Comparison of ENCODE assay signal across 24 mouse cellular contexts in the genomic region with DNA sequence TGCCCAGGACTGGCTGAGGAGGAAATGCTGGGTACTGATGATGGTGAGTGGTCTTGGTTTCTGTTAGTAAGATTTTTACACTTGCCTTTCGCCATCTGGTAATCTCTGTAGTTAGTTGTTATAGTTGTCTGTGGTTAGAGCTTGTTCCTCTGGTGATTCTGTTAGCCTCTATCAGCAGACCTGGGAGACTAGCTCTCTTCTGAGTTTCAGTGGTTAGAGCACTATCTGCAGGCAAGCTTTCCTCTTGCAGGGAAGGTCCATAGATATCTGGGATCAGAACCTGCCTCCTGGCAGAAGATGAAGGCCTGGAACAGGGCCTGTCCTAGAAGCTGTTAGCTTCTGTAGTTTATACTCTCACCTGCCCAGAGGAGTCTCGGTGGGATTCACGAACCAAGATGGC. TPM values are rescaled to one million over a fixed set of nuclear protein-coding genes. Genes with fewer than 3 reads are reported as not detected.
DNase-seq lines count a peak whose midpoint lies in the region; TF ChIP-seq lines count a peak whose summit lies in the region.
"Not testable (repeated sequence)": the region's sequence is repeated elsewhere in the genome, so short reads cannot be mapped to it uniquely, and the experiment has no call there.
"Had no signal": no experiment of that assay in that cellular context is flagged by ENCODE, and none has a peak within 500 bp of the region (broad histone marks: within the 10 kb centered on the region; RNA-seq: fewer than 3 reads in every experiment).

No protein-coding gene starts in this region.

- H3K27me3 ChIP-seq in kidney, adult 2 months (replicated peaks; ENCODE audit: control insufficient read depth, insufficient read depth, low read length): not testable (repeated sequence)

- H3K4me3 ChIP-seq in gastrocnemius, adult 2 months; kidney, adult 2 months (ENCODE audit: insufficient read depth, low read depth, low read length); left cerebral cortex, adult 2 months: not testable (repeated sequence)

- not testable (repeated sequence) for TF ChIP-seq CTCF in gastrocnemius, adult 2 months (IDR thresholded peaks at IDR 0.05); kidney, adult 2 months (conservative IDR thresholded peaks at IDR 0.05; ENCODE audit: insufficient read depth, insufficient read length, low read depth, low read length); left cerebral cortex, adult 2 months (IDR thresholded peaks at IDR 0.05)

- not testable (repeated sequence) for H3K36me3 ChIP-seq in kidney, adult 2 months (ENCODE audit: control insufficient read depth, insufficient read depth, low read length)

- H3K27ac ChIP-seq in gastrocnemius, adult 2 months; kidney, adult 2 months (ENCODE audit: insufficient read depth, low read depth, low read length); left cerebral cortex, adult 2 months: not testable (repeated sequence)

- not testable (repeated sequence) for TF ChIP-seq POLR2A in kidney, adult 2 months (IDR thresholded peaks at IDR 0.05; ENCODE audit: low read depth, low read length)

- intact Hi-C loops in gastrocnemius, adult 2 months (cut with DNase I); left cerebral cortex, adult 2 months (cut with DNase I): not testable (repeated sequence)

- H3K4me1 ChIP-seq in kidney, adult 2 months (ENCODE audit: control insufficient read depth, insufficient read depth, low read length): not testable (repeated sequence)

- WGBS in kidney, adult 2 months: 84% methylated on average over 3 of the region's 3 CpGs

- DNase-seq in adrenal gland, adult 8-10 months: peak; percentile 0
- DNase-seq in gastrocnemius, adult 2 months: peak; percentile 7
- DNase-seq in heart, adult 8-10 months (ENCODE audit: low spot score): peak; percentile 7
- peak; percentile 1 for DNase-seq in kidney, adult 2 months
- peak; percentile 7 to 10 for DNase-seq in left cerebral cortex, adult 2 months (ENCODE audit: extremely low spot score in 1 of 2, low spot score in 2 of 2)
- peak; percentile 1 for DNase-seq in ovary, adult 18-20 months (ENCODE audit: low spot score)
- peak; percentile 5 for DNase-seq in testis, postnatal 14 days (ENCODE audit: low spot score)

RNA-seq across cellular contexts. Expression of gene Gm7929, which starts 5.5 kb away (rescaled TPM):
- not detected for total RNA-seq in adrenal gland, adult 8-10 months (2022)
- not detected for total RNA-seq in gastrocnemius, adult 2 months (2021)
- total RNA-seq in heart, adult 8-10 months (2022): not detected
- not detected in 2 replicates for polyA plus RNA-seq in kidney, adult 2 months (2012; rRNA removed)
- not detected for total RNA-seq in left cerebral cortex, adult 2 months (2021)
- total RNA-seq: adrenal gland, postnatal 4 days; forebrain, postnatal 0 days; granulocyte monocyte progenitor cell, adult 5-6 weeks; layer of hippocampus, postnatal 36 days; megakaryocyte progenitor cell, adult 5-6 weeks had no signal
- polyA plus RNA-seq: activated CD4-positive, CD25-positive, alpha-beta regulatory T cell, adult 4 months; embryonic facial prominence, embryonic 14.5 days; forebrain, postnatal 0 days; heart, postnatal 0 days; hindbrain, embryonic 15.5 days; intestine, embryonic 16.5 days; limb, embryonic 11.5 days; liver, embryonic 12.5 days; lung, embryonic 15.5 days; midbrain, embryonic 13.5 days; neural tube, embryonic 15.5 days; small intestine, adult 2 months; stomach, embryonic 15.5 days had no signal

RNA-seq across cellular contexts. Expression of gene Gm47189, which starts 16.3 kb away (rescaled TPM):
- not detected for total RNA-seq in adrenal gland, adult 8-10 months (2022)
- not detected for total RNA-seq in gastrocnemius, adult 2 months (2021)
- total RNA-seq in heart, adult 8-10 months (2022): not detected
- polyA plus RNA-seq in kidney, adult 2 months (2012; rRNA removed): not detected in 2 replicates
- total RNA-seq in left cerebral cortex, adult 2 months (2021): not detected
- total RNA-seq: adrenal gland, postnatal 4 days; forebrain, postnatal 0 days; granulocyte monocyte progenitor cell, adult 5-6 weeks; layer of hippocampus, postnatal 36 days; megakaryocyte progenitor cell, adult 5-6 weeks had no signal
- polyA plus RNA-seq: activated CD4-positive, CD25-positive, alpha-beta regulatory T cell, adult 4 months; embryonic facial prominence, embryonic 14.5 days; forebrain, postnatal 0 days; heart, postnatal 0 days; hindbrain, embryonic 15.5 days; intestine, embryonic 16.5 days; limb, embryonic 11.5 days; liver, embryonic 12.5 days; lung, embryonic 15.5 days; midbrain, embryonic 13.5 days; neural tube, embryonic 15.5 days; small intestine, adult 2 months; stomach, embryonic 15.5 days had no signal

RNA-seq across cellular contexts. Expression of gene Gm8068, which starts 54.2 kb away (rescaled TPM):
- not detected for total RNA-seq in adrenal gland, adult 8-10 months (2022)
- not detected for total RNA-seq in gastrocnemius, adult 2 months (2021)
- total RNA-seq in heart, adult 8-10 months (2022): not detected
- polyA plus RNA-seq in kidney, adult 2 months (2012; rRNA removed): not detected in 2 replicates
- total RNA-seq in left cerebral cortex, adult 2 months (2021): not detected
- total RNA-seq: adrenal gland, postnatal 4 days; forebrain, postnatal 0 days; granulocyte monocyte progenitor cell, adult 5-6 weeks; layer of hippocampus, postnatal 36 days; megakaryocyte progenitor cell, adult 5-6 weeks had no signal
- polyA plus RNA-seq: activated CD4-positive, CD25-positive, alpha-beta regulatory T cell, adult 4 months; embryonic facial prominence, embryonic 14.5 days; forebrain, postnatal 0 days; heart, postnatal 0 days; hindbrain, embryonic 15.5 days; intestine, embryonic 16.5 days; limb, embryonic 11.5 days; liver, embryonic 12.5 days; lung, embryonic 15.5 days; midbrain, embryonic 13.5 days; neural tube, embryonic 15.5 days; small intestine, adult 2 months; stomach, embryonic 15.5 days had no signal
